Mouse (Mus musculus) cortical plate, adult 2 months (tissue): ENCODE measurements around the gene Zdhhc6. TPM values are rescaled to one million over a fixed set of nuclear protein-coding genes. Genes with fewer than 3 reads are reported as not detected.

Source experiments
- H3K27ac ChIP-seq: fragments of 200-500 bp; 2 replicates; pipeline ENCODE4 v1.5.1; 2012; ENCODE audit warnings: low read length, control low read depth, inconsistent platforms; ENCODE audit not compliant: insufficient read depth
- H3K4me1 ChIP-seq: fragments of 200-500 bp; 2 replicates; pipeline ENCODE4 v1.6.1; 2011; ENCODE audit warnings: low read length; ENCODE audit not compliant: control insufficient read depth, insufficient read depth
- H3K4me3 ChIP-seq: fragments of 200-500 bp; 2 replicates; pipeline ENCODE4 v1.5.1; 2011; ENCODE audit warnings: mild to moderate bottlenecking, low read length, control low read depth; ENCODE audit not compliant: insufficient read depth
- CTCF ChIP-seq: fragments of 200-500 bp; IDR thresholded peaks from 2 replicates; pipeline ENCODE4 v1.5.1; 2011; ENCODE audit warnings: mild to moderate bottlenecking, control low read depth, low read length; ENCODE audit not compliant: insufficient read depth; ENCODE audit errors: extremely low read depth
- POLR2A ChIP-seq: fragments of 200-500 bp; IDR thresholded peaks from 2 replicates; pipeline ENCODE4 v1.6.1; 2011; ENCODE audit warnings: mild to moderate bottlenecking, low read length, control low read depth; ENCODE audit not compliant: insufficient read depth; ENCODE audit errors: extremely low read depth
- polyA plus RNA-seq: library from polyadenylated mRNA; depleted of rRNA; stranded (reverse); fragments of >200 nt; gene quantifications from 2 replicates; pipeline ENCODE4 v1.2.3, GENCODE M21; 2012; rRNA removed

Gene Zdhhc6
- polyA plus RNA-seq, 1 experiment = 27.2 TPM

GRCm38 (mm10) chr19:55232136-55232535, 83.7 kb downstream of the Zdhhc6 start:
- peaks cover 7% of the 10 kb centered on the region for H3K4me1 ChIP-seq
- H3K27ac ChIP-seq = no peak overlapping the region
- no peak overlapping the region for H3K4me3 ChIP-seq
- TF ChIP-seq CTCF (no peak), POLR2A (no peak)

GRCm38 (mm10) chr19:55231081-55231480, 84.8 kb downstream of the Zdhhc6 start:
- Histone ChIP-seq H3K27ac (no peak overlapping the region), H3K4me1 (peaks cover 7% of the 10 kb centered on the region)
- TF ChIP-seq CTCF (no peak), POLR2A (no peak)

GRCm38 (mm10) chr19:55227135-55227534, 88.7 kb downstream of the Zdhhc6 start:
- no peak overlapping the region for H3K27ac ChIP-seq
- H3K4me1 ChIP-seq = peaks cover 6% of the 10 kb centered on the region
- H3K4me3 ChIP-seq = no peak overlapping the region
- TF ChIP-seq CTCF (no peak), POLR2A (no peak)

More at GRCm38 (mm10) chr19:55231081-55231480, 84.8 kb downstream of the Zdhhc6 start:
- no peak overlapping the region for H3K4me3 ChIP-seq

- H3K27ac ChIP-seq = no peak overlapping the region
- H3K4me1 ChIP-seq = peaks cover 6% of the 10 kb centered on the region
- TF ChIP-seq CTCF = no peak
- no peak overlapping the region for H3K4me3 ChIP-seq
These were observed 89.2 kb downstream of the Zdhhc6 start for GRCm38 (mm10) chr19:55226621-55227020.

GRCm38 (mm10) chr19:55222268-55222667, 93.6 kb downstream of the Zdhhc6 start:
- H3K4me3 ChIP-seq = no peak overlapping the region
- no peak for TF ChIP-seq POLR2A
- TF ChIP-seq CTCF = no peak
- H3K27ac ChIP-seq = no peak overlapping the region
- peaks cover 4% of the 10 kb centered on the region; the same call in 1 of the 2 replicates for H3K4me1 ChIP-seq

Other genes starting within 250 kb of the Zdhhc6 start
- 40.0 and 40.7 TPM in 2 replicates for gene Gpam, start 188.8 kb downstream of the Zdhhc6 start, polyA plus RNA-seq
- gene Tectb, start 135.3 kb downstream of the Zdhhc6 start, polyA plus RNA-seq = 0.09 TPM in 1 of 2 replicates, not detected in the other
- gene Gucy2g, start 74.8 kb downstream of the Zdhhc6 start, polyA plus RNA-seq = 3.9 and 5.3 TPM in 2 replicates
- gene Acsl5, start 64.1 kb downstream of the Zdhhc6 start, polyA plus RNA-seq = 33.8 and 45.5 TPM in 2 replicates
- 39.5 and 42.4 TPM in 2 replicates for gene Vti1a, start 263 bp upstream of the Zdhhc6 start, polyA plus RNA-seq